Mouse (Mus musculus): Measurements from ENCODE around the gene Trmu.
A peak's percentile ranks its signal among the peaks of the same experiment; 100 is the strongest.

- TF ChIP-seq CTCF (IDR thresholded peaks at IDR 0.05; ENCODE audit: low read depth) = no peak
- 0 out of 2 replicates have a peak, but pooled peaks have one; percentile 14 for TF ChIP-seq EP300 (IDR thresholded peaks at IDR 0.05; ENCODE audit: low read depth)
Measured at GRCm38 (mm10) chr15:85858980-85859489, 20.1 kb upstream of the Trmu start.
